Mouse (Mus musculus) fat pad, adult 2 months (tissue): ENCODE results near the gene Gm49673.
"Not testable (repeated sequence)": the region's sequence is repeated elsewhere in the genome, so short reads cannot be mapped to it uniquely, and the experiment has no call there.

ENCODE experiments used
- DNase-seq: peaks from one replicate; pipeline ENCODE4 v3.0.0-alpha.2; 2011; ENCODE audit warnings: low read depth, low spot score; ENCODE audit errors: extremely low read depth

The Gm49673 gene

DNA sequence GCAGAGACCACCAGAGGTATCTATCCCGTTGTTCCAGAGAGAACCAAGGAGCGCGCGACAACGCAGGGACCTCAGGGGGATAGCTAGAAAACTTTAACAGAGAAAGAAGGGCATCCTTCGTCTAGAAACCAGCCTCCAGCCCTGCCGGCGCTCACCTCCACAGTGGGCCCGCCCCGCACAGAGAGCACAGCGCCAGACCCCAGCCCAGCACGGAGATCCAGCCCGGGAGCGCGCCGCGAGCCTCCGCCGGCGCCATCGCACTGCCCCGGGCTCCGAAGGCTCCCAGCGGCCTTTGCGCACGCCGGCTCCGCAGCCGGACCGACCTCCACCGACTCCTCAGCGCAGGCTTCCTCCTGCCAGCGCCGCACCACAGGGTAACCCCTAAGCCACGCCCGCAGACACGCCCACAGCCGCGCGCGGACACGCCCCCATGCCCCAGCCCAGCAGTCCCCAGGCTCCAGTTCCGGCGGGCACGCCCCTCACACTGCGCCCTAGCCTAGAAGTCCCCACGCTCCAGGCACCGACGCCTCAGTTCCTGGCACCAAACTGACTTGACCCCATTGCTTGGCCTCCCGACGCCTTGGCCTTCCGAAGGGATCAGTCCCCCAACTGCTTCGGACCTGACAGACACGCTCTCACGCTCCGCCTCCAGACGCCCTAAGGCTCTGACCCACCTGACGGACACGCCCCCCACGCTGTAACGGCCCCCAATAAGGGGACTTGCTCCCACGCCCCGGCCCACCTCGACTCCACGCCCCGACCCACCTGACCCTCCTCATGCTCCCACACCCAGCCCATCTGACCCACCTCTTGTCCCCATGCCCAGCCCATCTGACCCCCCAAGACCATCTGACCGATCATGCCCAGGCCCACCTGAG lies at the start of gene Gm49673, which contains the start of gene Rnaset2a:
Gene Gm49673, minus strand, starts transcription at position 350 of the 878 bp plus-strand sequence.
Gene Rnaset2a, minus strand, starts transcription at position 659 of the 878 bp plus-strand sequence.
- not testable (repeated sequence) for DNase-seq

DNA sequence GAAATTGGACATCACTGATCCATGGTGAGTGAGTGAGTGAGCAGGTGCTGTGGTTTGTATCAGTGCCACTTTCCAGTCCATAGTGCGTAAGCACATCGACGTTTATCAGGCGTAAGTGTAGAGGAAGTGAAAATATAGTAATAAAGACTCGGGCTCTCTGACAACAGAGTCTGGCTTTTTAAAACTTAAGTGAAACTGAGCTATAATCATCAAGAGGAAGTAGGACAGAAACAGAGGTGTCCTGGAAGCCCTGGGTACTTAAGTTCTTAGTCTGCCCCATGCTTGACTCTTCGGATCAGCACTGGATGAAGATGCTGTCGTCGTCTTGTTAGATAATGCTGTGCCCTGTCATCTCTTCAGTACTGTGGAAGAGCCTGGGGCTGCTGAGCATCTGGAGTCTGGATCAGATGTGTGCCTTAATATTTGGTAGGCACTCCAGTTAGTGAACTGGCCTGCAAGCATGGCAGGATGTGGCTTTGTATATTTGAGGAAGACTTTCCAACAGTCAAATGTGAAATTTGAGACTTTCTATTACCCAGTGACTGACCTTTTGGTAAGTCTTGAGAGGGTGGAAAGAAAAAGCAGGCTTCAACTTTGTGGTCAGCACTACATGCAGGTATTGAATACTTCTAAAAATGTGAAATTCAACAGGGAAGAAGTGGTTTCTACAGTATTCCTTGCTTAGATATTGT lies 48.2 kb upstream of the Gm49673 start:
- no peak for DNase-seq

DNA sequence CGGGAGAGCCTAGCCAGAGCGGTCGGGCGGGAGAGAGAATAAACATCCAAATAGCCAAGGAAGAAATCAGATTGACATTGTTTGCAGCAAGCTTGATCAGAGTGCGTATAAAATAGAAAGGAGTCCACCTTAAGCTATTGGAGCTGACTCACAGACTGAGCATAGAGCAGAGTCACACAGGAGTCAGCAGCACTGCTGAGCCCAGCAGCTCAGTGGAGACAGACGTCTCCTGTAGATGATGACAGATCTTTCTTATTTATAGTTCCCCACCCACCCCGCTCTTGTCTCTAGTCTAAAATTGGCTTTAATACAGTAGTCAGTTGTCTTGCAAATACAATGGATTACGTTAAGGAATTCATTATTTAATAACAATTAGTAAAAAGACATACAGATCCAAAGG lies 46.1 kb upstream of the Gm49673 start:
- no peak for DNase-seq

GRCm38 (mm10) chr17:8184217-8184616 lies 36.6 kb upstream of the Gm49673 start:
- DNase-seq: no peak

GRCm38 (mm10) chr17:8183815-8184214 lies 36.2 kb upstream of the Gm49673 start:
- DNase-seq: no peak

DNA sequence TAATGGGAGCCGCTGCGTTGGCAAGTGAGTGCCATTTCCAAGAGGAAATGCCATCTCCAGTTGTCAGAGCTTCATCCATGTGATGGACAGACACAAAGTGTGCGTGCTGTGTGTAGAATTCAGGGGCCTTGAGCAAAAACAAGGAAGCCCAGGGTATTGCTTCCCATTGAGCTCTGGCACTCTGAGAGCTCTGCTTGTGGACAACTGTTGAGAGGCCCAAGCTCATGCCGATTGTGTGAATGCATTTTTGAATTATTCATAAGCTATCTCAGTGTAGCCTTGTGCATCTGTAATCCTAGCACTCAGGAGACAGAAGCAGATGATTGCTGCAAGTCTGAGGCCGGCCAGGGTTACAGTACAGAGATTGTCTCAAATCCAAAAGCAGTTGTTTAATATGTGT lies 29.5 kb upstream of the Gm49673 start:
- DNase-seq: no peak

DNA sequence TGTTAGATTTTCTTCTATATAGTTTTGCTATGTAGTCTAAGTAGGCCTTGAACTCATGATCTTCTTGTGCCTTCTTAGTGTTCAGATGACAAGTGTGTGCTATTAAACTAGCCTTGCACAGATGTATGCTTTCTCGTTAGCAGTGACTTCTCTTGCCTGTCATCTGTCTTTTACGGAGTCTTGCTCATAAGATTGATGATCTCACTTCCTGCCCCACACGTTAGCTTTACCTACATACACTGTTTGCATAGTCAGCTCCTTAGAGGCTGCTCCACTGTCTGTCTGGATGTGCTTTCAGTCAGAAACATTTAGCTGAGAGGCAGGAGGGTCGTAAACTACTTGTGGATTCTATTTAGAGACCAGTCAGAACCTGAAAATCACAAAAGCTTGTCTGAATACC lies 23.5 kb upstream of the Gm49673 start:
- DNase-seq: no peak

DNA sequence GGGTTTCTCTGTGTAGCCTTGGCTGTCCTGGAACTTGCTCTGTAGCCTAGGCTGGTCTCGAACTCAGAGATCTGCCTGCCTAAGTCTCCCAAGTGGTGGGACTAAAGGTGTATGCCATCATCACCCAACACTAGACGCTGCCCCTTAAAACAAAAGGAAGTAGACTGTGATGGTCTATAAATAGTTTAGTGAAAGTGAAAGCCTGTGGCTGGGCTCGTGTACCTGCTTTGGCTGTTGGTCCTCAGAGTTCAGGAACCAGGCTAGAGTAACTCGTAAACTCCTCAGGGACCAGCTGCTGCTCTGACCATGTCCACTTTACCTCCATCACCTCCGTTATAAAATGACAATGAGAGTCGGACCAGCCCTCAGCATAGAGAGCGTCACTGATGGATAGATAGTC lies 22.7 kb upstream of the Gm49673 start:
- DNase-seq: no peak

DNA sequence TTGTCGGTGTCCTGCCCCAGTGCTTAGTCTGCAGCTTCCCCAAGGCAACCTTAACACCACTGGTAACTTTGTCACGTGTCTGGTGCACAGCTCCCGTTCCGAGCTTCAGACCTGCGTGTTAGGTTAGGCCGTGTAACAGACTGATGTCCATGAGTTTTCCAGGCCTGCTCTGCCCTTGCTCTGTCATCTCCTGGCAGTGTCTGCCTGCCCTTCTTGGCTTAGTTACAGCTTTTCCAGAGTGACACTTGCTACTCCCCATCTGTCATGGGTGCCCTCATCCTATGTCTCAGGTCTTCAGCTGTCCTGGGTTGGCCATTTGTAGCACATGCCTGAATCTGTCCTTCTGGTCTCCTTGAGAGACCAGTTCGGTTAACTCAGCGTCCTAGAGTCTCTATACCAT lies 19.8 kb upstream of the Gm49673 start:
- not testable (repeated sequence) for DNase-seq

DNA sequence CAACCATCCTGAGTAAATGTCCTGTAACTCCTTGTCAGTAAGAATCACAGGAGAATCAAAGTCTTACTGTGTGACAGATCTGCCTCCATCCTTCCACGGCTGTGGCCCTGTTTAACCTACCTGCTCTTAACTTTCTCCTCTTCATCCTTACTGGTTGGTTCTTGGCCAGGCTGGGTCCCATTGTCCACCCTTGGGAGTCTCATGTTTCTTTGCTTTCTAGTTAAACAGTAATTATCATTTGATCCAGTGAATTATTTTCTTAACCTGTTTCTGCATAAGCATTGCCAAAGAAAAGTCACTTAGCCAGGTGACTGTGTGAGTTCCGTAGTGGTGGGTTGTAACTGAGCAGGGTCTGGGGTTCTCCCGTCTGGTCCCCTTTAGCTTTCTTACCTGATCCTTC lies 18.9 kb upstream of the Gm49673 start:
- not testable (repeated sequence) for DNase-seq

- DNase-seq: not testable (repeated sequence)
Measured at GRCm38 (mm10) chr17:8165977-8166376, 18.4 kb upstream of the Gm49673 start.

DNA sequence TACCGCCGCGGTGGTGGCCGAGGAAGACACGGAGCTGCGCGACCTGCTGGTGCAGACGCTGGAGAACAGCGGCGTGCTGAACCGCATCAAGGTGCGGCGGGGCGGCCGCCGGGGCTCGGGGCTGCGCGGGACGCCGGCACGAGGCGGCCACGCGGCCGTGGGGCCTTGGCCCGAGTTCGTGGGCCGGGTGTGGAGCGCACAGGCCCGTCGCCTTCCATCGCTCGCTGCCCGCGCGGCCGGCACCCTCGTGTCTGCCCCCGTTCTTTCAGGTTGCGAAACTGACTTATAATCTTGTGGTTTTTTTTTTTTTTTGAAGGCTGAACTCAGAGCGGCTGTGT lies 18.0 kb upstream of the Gm49673 start:
- DNase-seq: not testable (repeated sequence)

GRCm38 (mm10) chr17:8164701-8165607 lies 17.4 kb upstream of the Gm49673 start, which contains the start of gene Fgfr1op:
Gene Fgfr1op (plus strand): TSS chr17:8165501.
- DNase-seq: not testable (repeated sequence)

DNA sequence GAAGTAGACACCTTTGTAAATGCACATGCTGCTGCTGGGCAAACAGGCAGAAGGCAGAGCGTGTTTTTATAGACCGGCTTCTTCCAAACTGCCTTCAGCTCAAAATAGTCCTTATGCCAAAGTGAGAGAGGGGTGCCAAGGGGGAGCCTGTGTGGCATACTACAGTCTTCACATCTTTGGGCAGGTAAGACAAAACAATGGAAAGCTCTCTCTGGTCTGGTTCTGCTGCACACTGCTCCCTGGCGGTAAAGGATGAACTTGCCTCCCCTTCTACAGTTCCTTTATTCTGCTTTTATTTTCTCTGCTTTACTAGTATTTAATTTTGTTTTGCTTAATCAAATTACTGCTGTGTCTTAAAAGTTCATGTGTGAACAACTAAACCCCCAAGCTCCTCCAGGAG lies 13.4 kb upstream of the Gm49673 start:
- DNase-seq: not testable (repeated sequence)

- not testable (repeated sequence) for DNase-seq
Measured at GRCm38 (mm10) chr17:8158627-8159026, 11.0 kb upstream of the Gm49673 start.

- not testable (repeated sequence) for DNase-seq
Measured at GRCm38 (mm10) chr17:8155982-8156381, 8.4 kb upstream of the Gm49673 start.

GRCm38 (mm10) chr17:8155010-8155409 lies 7.4 kb upstream of the Gm49673 start:
- not testable (repeated sequence) for DNase-seq

DNA sequence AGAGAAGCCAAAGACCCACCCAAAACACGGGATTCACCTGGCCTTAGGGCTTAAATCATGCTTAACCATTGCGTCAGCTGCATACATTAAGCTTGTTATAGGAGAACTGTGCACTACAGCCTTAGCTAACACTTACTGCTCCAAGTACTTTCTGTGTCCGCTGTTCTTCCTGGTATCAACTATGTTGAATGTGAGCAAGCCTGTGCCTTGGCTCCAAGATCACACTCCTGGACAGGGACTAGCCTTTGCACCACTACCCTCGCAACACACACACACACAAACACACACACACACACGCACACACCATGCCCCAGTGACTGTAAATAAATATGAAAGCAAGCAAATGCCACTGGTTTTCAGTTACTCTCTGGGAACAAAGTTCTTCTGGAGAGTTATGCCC lies 657 bp downstream of the Gm49673 start:
- not testable (repeated sequence) for DNase-seq

DNA sequence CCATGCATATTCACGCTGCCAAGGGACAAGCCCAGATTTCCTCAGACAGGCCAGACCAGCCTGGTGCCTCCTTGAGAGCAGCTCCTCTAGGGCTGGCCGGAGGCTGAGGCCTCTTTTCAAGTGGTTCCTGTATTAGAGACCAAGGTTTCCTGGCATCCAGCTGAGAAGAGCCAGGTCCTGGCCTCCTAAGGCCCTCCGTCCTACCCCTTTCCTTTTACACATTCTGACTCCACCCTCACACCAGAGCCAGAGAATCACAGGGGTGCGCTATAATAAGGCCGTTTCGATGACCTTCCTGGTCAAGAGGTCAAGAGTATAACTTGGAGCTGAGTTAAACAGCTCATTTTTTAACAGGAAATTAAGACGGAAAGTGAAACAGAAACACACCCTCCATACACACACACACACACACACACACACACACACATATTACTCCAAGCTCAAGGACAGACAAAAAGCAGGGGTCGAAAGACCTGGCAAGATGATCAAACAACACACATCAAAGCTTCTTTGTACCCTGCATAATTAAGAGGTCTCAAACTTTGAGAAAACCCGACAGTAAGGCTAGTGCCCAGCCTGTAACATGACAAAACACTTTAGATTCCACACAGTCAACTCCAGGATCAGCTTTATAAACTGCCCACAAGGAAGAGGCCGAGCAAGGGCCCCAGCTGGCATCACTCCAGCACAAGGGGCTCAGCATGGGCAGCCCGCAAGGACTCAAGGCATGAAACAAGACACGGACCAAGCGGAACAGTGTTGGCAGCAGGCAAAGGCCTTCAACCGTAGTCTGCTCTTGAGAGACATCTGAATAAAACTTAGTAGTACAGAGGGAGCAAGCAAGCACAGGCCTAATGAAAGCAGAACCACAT lies 3.5 kb downstream of the Gm49673 start:
- not testable (repeated sequence) for DNase-seq

DNA sequence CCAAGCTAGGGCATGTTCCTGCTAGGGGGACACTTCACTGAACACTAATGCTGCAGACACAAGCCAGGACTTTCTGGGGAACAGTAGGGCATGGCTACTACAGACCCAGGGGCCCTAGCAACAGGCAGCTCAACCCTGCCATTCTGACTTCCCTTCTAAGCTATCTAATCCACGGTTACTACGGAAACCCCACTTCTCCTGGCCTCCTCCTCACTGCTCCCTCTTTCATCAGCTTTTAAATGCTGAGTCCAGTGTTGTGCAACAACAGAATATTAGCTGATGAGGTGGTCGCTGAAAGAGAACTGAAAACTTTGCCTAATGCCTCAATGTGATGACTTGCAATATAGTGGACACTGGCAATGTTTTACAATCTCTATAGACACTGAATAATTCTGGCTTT lies 7.4 kb downstream of the Gm49673 start:
- DNase-seq: not testable (repeated sequence)
